Mouse (Mus musculus) small intestine, adult 2 months (tissue): ENCODE measurements around the gene Actl11.

Experiments used
- CTCF ChIP-seq: fragments of 200-500 bp; IDR thresholded peaks from 2 replicates; pipeline ENCODE4 v1.5.1; 2012; ENCODE audit warnings: low read depth, mild to moderate bottlenecking, control low read depth, inconsistent platforms, low read length, moderate library complexity, mixed read lengths; ENCODE audit not compliant: insufficient replicate concordance, insufficient read length; ENCODE audit errors: extremely low read depth
- POLR2A ChIP-seq: fragments of 200-500 bp; IDR thresholded peaks from 2 replicates; pipeline ENCODE4 v1.6.1; 2012; ENCODE audit warnings: low read depth, mild to moderate bottlenecking, control low read depth, inconsistent platforms, low read length, moderate library complexity

DNA sequence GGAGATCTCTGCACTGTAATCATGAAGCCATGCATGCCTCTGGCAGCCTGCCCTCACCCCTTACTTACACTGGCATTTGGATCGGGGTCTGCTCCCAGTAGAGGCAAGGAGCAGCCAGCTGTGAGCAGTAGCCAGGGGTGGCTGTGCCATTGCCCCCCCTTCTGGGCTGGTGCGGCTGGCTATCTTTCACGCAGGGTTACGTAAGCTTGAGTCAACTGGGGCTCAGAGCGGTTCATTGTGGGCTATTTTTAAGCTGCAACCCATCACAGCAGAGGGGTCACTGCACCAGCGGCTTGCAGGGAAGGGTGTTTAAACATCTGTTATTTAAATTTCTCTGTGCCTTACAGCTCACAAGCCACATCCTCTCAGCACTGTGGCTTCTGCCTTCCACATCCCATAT, 4.3 kb upstream of the Actl11 start:
- no peak for TF ChIP-seq CTCF
- no peak for TF ChIP-seq POLR2A
